Mouse (Mus musculus) telencephalon, adult 2 months (tissue): ENCODE results near the gene Ttn.
A peak's percentile ranks its signal among the peaks of the same experiment; 100 is the strongest.

Experiments used
- DNase-seq: peaks from one replicate; pipeline ENCODE4 v3.0.0-alpha.2; 2011; ENCODE audit warnings: low read depth, low spot score

The Ttn gene

DNA sequence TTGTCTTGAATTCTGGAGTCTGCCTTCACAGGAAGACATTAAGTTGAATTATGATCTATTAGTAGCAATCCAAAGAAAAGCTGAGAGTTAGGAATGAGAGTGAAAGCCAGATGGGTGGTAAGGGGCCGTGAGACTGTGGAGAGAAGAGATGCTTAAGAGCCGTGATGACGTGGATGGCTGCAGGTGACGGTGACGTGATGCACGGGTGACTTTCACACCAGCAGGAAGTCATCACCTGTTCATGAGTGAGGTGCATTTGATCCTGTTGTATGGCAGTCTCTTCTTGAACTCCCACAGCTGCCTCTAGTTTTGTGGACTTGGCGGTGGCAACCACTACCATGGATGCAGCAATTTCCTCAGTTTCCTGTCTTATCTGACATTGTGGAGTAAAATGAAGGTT is 16.8 kb downstream of the Ttn start:
- DNase-seq: no peak

- no peak for DNase-seq
These were observed 20.3 kb downstream of the Ttn start for GRCm38 (mm10) chr2:76962045-76962432.

DNA sequence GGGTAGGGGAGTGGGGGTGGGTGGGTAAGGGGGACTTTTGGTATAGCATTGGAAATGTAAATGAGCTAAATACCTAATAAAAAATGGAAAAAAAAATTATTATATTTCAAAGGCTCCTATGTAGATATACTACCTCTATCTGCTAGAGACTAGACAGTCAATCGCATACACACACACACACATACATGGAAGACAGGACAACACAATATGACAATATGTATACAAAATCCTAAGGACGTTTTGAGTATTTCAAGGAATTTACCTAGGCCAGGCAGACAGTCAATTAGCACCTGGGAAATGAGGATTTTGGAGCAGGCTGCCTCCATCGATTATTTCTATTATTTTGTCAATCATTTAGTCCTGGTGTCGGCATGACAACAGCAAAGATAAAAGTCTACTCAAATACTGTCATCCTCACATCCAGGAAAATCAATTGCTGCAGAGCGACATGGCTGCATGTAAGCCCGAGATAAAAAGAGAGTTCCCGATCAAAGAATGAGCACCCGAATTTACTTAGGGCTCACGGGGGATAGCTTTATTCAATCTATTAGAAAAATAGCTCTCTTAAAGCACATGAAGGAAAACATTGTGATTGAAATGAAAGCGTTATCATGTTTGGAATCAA is 20.8 kb downstream of the Ttn start:
- DNase-seq: no peak

GRCm38 (mm10) chr2:76949774-76950173 is 32.6 kb downstream of the Ttn start:
- DNase-seq: no peak

GRCm38 (mm10) chr2:76938515-76938914 is 43.8 kb downstream of the Ttn start:
- no peak for DNase-seq

DNA sequence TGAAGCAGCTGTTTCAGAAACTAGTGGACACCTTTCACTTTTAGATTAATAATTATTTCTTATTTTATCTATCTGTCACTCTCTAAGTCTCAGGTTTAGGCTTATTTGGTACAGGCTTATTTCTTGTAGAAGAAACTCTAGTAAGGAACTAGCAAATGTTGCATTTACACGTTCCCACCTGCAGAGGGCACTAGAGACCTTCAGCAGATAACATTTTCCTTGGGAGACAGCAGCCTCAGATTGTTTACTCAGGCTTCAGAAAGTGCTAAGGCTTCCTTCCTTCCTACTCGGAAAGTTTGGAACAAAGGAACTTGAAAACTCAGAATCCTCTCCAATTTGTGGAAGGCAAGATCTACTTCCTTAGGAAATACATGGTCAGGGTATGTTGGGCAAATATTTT is 52.6 kb downstream of the Ttn start:
- DNase-seq: peak; percentile 66

GRCm38 (mm10) chr2:76928816-76929215 is 53.5 kb downstream of the Ttn start:
- peak; percentile 38 for DNase-seq

GRCm38 (mm10) chr2:76928298-76928697 is 54.0 kb downstream of the Ttn start:
- DNase-seq: no peak

- no peak for DNase-seq
These were observed 55.4 kb downstream of the Ttn start for GRCm38 (mm10) chr2:76926927-76927326.

DNA sequence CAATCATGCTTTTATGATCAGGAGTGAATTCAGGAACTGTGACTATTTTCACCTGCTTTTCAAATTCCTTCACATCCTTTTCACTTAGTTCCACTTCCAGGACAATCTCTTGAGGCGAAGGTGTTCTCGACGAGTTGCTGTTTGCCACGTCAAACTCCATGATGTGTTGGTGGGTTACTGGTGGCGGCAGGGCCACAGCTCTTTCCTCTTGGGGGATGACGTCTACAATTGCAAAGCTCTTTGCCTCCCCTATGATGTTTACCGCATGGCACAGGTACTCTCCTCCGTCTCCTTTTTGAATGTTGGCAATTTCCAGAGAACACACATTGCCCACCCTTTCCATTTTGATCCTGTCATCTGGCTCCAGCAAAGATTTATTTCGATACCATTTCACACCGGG is 67.4 kb downstream of the Ttn start:
- DNase-seq: no peak

DNA sequence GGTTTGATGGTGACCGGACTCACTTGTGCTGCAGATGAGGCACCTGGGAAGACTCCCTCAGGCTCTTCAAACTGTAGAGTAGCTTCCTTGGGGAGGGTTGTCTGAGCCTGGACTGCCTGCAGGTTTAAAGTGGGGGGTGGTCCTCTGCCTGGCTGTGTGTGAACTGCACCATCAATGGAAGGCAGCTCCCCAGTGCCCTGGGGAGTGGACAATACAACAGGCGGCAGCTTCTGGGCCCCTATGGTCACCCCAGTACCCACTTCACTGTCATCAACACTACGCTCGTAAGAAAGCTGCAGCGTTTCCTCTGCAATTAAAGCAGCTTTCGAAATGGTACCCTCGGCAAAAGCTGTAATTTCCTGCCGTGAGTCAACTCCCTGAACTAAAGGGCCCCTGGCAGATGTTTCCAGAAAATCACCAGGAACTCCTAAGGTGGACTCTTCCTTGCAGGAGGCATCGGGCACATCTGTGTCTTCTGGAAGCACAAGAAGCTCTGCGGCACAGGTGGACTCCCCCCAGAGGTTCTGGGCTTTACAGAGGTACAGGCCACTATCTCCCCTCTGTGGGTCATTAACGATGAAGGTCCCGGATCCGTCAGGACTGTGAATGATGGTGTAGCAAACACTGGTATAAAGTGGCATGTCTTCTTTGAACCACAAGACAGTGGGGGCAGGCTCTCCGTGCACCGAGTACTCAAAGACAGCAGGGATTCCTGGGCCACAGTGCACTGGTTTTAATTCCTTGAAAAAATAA is 73.5 kb downstream of the Ttn start:
- DNase-seq: no peak

DNA sequence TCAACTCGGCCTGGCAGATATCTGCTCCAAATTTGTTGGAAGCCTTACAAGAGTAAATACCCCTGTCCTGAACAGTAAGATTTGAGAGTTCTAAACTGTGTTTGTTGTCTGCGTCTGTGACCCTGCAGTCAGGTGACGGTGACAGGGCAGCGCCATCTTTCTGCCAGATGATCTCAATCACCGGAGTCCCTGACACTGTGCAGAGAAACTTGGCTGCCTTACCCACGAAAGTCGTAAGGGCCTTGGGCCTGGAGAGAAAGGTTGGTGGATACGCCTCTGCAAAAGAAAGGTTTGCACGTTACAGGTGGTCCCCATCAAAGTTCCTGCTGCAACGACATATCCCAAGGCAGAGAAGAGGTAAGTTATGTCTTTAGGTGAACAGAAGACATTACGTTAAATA is 79.0 kb downstream of the Ttn start:
- no peak for DNase-seq

GRCm38 (mm10) chr2:76901476-76902086 is 80.8 kb downstream of the Ttn start:
- DNase-seq: no peak

- DNase-seq: no peak
These were observed 82.5 kb downstream of the Ttn start for GRCm38 (mm10) chr2:76899886-76900285.

DNA sequence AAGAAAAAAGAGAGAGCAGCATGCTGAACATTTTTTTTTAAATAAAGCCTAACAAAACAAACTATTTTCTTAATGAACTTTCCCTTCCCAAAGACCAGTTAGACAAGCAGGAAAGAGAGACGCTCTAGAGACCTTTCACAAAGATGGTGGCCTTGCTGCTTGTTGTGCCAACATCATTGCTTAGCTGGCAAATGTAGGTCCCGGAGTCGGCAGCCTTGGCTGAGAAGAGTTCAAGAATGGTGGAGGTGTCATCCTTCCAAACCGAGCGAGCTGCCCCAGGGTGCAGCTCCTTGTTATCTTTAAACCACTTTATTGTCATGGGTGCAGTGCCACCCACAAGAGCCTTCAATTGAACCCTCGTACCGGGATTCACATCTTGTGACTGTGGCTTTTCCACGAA is 85.4 kb downstream of the Ttn start:
- DNase-seq: no peak

GRCm38 (mm10) chr2:76895327-76895726 is 87.0 kb downstream of the Ttn start:
- DNase-seq: no peak

DNA sequence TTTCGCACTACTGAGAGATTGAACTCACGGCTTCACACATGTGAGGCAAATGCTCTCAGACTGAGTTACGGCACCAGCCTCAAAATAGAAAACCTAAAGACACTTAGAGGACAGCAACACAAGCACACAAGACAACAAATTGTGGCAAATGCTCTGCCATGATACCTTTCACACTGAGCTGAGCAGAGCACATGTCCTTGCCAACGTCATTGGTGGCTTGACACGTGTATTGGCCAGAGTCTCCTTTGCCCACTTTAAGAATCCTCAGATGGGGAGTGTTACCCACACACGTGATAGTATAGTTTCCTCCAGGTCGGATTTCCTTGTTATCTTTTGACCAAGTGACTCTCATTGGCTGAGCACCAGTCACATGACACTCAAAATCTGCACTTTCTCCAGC is 93.6 kb downstream of the Ttn start:
- no peak for DNase-seq

DNA sequence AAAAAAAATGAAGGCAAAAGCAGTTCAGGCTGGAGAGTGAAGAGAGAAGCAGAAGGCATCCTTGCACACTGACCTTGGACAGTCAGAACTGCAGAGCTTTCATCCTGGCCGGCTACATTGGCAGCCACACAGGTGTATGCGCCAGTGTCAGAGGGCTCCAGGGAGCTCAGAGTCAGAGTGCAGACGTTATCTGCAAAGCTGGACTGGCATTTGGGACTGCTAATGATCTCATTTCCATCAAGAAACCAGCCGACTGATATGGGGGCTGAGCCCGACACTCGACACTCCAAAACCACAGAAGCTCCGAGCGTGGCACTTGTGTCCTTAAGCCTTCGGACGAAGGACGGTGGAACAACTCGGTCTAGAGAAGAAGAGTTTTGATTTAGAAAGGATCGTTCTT is 96.5 kb downstream of the Ttn start:
- no peak for DNase-seq

GRCm38 (mm10) chr2:76881406-76881805 is 100.9 kb downstream of the Ttn start:
- no peak for DNase-seq

- DNase-seq: no peak
These were observed 106.8 kb downstream of the Ttn start for GRCm38 (mm10) chr2:76875587-76875986.

GRCm38 (mm10) chr2:76866928-76867327 is 115.4 kb downstream of the Ttn start:
- peak; percentile 39 for DNase-seq

DNA sequence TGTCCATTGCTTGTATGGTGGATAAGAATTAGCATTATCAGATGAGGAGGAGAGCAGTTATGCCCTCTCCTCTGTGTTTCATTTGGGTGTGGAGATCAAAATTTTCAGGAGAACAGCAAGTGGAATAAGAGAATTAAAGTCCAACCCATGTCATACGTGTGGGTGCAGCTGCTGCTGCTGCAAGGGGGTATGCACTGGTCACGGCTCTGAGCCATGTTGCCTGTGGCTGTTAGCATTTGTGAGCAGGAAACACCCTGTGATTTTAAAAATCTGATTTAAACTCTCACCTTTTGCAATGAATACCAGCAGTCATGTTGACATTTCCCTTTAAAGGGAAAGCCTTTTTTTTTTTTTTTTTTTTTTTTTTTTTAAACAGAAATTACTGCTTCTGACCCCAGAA is 116.8 kb downstream of the Ttn start:
- no peak for DNase-seq

- no peak for DNase-seq
These were observed 121.0 kb downstream of the Ttn start for GRCm38 (mm10) chr2:76861327-76861726.
